Mouse (Mus musculus) neural tube, embryonic 11.5 days (tissue): ENCODE data around the gene Mfsd12. TPM values are rescaled to one million over a fixed set of nuclear protein-coding genes. Genes with fewer than 3 reads are reported as not detected.

Experiments
- ATAC-seq: fragments of 200-750 bp; cut with Nextera tagmentation; 2 replicates; pipeline ENCODE4 v1.8.0; 2017; ENCODE audit warnings: moderate number of reproducible peaks, mild to moderate bottlenecking, moderate TSS enrichment, moderate library complexity; ENCODE audit not compliant: insufficient read depth, low FRiP score, low TSS enrichment
- DNase-seq: peaks from one replicate; pipeline ENCODE4 v3.0.0-alpha.2; 2015; ENCODE audit warnings: low spot score
- H3K27ac ChIP-seq: fragments of 300-500 bp; sonication (generic); 2 replicates; pipeline ENCODE4 v1.5.1; 2014; ENCODE audit warnings: low read depth, mild to moderate bottlenecking, low read length
- H3K27me3 ChIP-seq: fragments of 300-500 bp; sonication (generic); 2 replicates; pipeline ENCODE4 v1.6.1; 2014; ENCODE audit warnings: mild to moderate bottlenecking, low read length, mixed read lengths; ENCODE audit not compliant: control insufficient read depth, insufficient read depth
- H3K36me3 ChIP-seq: fragments of 300-500 bp; sonication (generic); 2 replicates; pipeline ENCODE4 v1.6.1; 2014; ENCODE audit warnings: mild to moderate bottlenecking, low read length, moderate library complexity, mixed read lengths; ENCODE audit not compliant: control insufficient read depth, insufficient read depth
- H3K4me1 ChIP-seq: fragments of 300-500 bp; sonication (generic); 2 replicates; pipeline ENCODE4 v1.6.1; 2014; ENCODE audit warnings: low read length, mixed read lengths; ENCODE audit not compliant: control insufficient read depth, insufficient read depth
- H3K4me2 ChIP-seq: fragments of 300-500 bp; sonication (generic); 2 replicates; pipeline ENCODE4 v1.6.1; 2014; ENCODE audit warnings: low read depth, mild to moderate bottlenecking, moderate library complexity
- H3K4me3 ChIP-seq: fragments of 300-500 bp; sonication (generic); 2 replicates; pipeline ENCODE4 v1.5.1; 2014; ENCODE audit warnings: low read depth, low read length
- H3K9ac ChIP-seq: fragments of 300-500 bp; sonication (generic); 2 replicates; pipeline ENCODE4 v1.6.1; 2014; ENCODE audit warnings: mild to moderate bottlenecking, low read length
- H3K9me3 ChIP-seq: fragments of 300-500 bp; sonication (generic); 2 replicates; pipeline ENCODE4 v1.6.1; 2016; ENCODE audit warnings: low read length; ENCODE audit not compliant: control insufficient read depth
- WGBS: fragments of 180-500 bp; shearing (Covaris S2); extraction: QIAGEN DNeasy Blood & Tissue Kit; methylation state at CpG from one replicate; pipeline ENCODE4 v1.1.7; 2014; 5-methylcytosine and 5-hydroxymethylcytosine counted together
- polyA plus RNA-seq: library from polyadenylated mRNA; unstranded; fragments of >200 nt; fragmentation: Nextera tagmentation; extraction: Ambion mirVana; gene quantifications from 2 replicates; pipeline ENCODE4 v1.2.1, GENCODE M21; 2014

Gene Mfsd12
- polyA plus RNA-seq, 1 experiment from 2014 or later: 5.3 TPM

- Histone ChIP-seq H3K4me3 (no peak overlapping the region), H3K4me1 (peaks cover 45% of the 10 kb centered on the region), H3K4me2 (no peak overlapping the region), H3K27ac (no peak overlapping the region), H3K9ac (no peak overlapping the region), H3K9me3 (no peaks in the 10 kb centered on the region), H3K36me3 (no peaks in the 10 kb centered on the region), H3K27me3 (0 out of 2 replicates have a peak, but pooled peaks cover 5% of the 10 kb centered on the region)
- ATAC-seq (no peak), DNase-seq (no peak)
- 53% methylated on average over 5 of the region's 5 CpGs for WGBS
These were observed 42.0 kb downstream of the Mfsd12 start for GRCm38 (mm10) chr10:81399296-81399695.

DNA sequence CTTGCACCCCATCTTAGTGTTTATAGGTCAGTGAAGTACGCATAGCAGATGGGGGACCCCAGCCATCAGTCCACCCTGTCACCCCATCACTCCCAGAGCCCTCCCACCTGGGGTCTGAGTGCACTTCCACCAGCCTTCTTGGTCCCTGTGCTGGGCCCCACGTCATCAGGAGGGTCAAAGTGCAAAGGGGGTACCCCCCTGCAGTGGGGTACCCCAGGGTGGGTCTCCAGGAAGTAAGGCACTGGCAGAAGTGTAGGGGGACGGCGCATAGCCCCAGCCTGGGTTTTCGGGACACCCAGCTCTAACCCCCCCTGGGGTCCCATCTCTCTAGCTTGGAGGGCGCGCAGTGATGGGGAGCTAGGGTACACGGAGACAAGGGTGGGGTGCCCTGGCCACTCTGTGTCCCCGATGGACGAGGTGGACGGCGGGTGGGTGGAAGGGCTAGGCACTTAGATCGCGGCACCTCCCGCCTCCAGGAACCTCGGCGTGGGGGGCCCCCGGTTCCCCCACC, 42.6 kb downstream of the Mfsd12 start:
- no peak for DNase-seq
- peak overlapping the region; percentile 18; the same call in 1 of the 2 replicates for H3K9ac ChIP-seq
- H3K4me2 ChIP-seq: peak overlapping the region; percentile 20; the same call in 1 of the 2 replicates
- no peak overlapping the region for H3K4me3 ChIP-seq
- H3K4me1 ChIP-seq: peaks cover 45% of the 10 kb centered on the region
- no peaks in the 10 kb centered on the region for H3K36me3 ChIP-seq
- WGBS: 67% methylated on average over 17 of the region's 18 CpGs
- H3K27me3 ChIP-seq: 0 out of 2 replicates have a peak, but pooled peaks cover 9% of the 10 kb centered on the region
- 0 out of 2 replicates have a peak overlapping the region, but pooled peaks have one; percentile 27 for H3K27ac ChIP-seq
- no peaks in the 10 kb centered on the region for H3K9me3 ChIP-seq
- ATAC-seq: no peak

- Histone ChIP-seq H3K36me3 (no peaks in the 10 kb centered on the region), H3K9me3 (no peaks in the 10 kb centered on the region), H3K27me3 (0 out of 2 replicates have a peak, but pooled peaks cover 10% of the 10 kb centered on the region), H3K4me3 (no peak overlapping the region; the same call in 1 of the 2 replicates), H3K9ac (peak overlapping the region; percentile 22), H3K27ac (peak overlapping the region; percentile 96), H3K4me2 (peak overlapping the region; percentile 20; the same call in 1 of the 2 replicates), H3K4me1 (peaks cover 45% of the 10 kb centered on the region)
- no peak for DNase-seq
- ATAC-seq: no peak
- WGBS: 40% methylated on average over 22 of the region's 22 CpGs
These were observed 43.3 kb downstream of the Mfsd12 start for GRCm38 (mm10) chr10:81400371-81401204.

- no peak for DNase-seq
- peak; percentile 7 for ATAC-seq
- Histone ChIP-seq H3K9ac (peak overlapping the region; percentile 18; the same call in 1 of the 2 replicates), H3K4me2 (peak overlapping the region; percentile 14; the same call in 1 of the 2 replicates), H3K36me3 (no peaks in the 10 kb centered on the region), H3K27ac (peak overlapping the region; percentile 96), H3K9me3 (no peaks in the 10 kb centered on the region), H3K27me3 (peaks cover 11% of the 10 kb centered on the region; the same call in 1 of the 2 replicates), H3K4me1 (peaks cover 46% of the 10 kb centered on the region), H3K4me3 (no peak overlapping the region; the same call in 1 of the 2 replicates)
- 28% methylated on average over 10 of the region's 10 CpGs for WGBS
These were observed 43.9 kb downstream of the Mfsd12 start for GRCm38 (mm10) chr10:81401205-81401520.

DNA sequence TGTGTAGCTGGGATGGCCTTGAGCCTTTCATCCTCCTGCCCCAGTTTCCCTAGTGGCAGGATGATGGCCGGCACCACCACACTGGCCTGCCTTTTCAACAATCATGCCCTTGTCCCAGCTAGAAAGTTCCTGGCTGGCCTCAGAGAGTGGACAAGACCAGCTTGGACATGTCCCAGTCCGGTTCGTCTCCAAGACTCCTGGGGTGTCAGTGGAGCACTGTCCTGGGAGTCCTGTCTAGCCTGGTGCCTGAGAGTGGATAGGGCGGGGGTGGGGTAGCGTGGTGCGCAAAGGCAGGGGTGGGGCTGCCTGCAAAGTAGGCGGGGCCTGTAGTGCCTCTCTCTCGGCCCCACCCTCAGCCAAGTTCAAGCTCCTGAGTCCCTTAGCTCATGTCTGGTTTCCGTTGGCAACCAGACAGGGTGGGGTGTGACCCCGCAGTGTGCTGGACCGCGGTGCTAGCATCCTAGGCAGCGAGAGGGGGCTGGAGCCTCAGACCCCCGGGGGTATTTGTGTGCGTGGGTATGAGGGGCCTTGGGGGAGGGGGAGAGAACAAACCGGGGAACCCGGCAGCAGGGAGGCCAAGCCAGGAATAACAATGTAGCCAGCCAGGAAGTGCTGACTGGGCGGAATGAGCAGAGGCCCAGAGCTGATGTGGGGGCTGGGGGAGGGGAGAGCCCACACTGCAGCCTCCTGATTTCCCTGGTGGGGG, 44.4 kb downstream of the Mfsd12 start:
- H3K4me1 ChIP-seq: peaks cover 50% of the 10 kb centered on the region
- H3K9me3 ChIP-seq: no peaks in the 10 kb centered on the region
- H3K9ac ChIP-seq: peak overlapping the region; percentile 41
- no peaks in the 10 kb centered on the region for H3K36me3 ChIP-seq
- H3K27ac ChIP-seq: peak overlapping the region; percentile 96
- DNase-seq: peak; percentile 87
- H3K4me3 ChIP-seq: 0 out of 2 replicates have a peak overlapping the region, but pooled peaks have one; percentile 8
- peak overlapping the region; percentile 32 for H3K4me2 ChIP-seq
- 2% methylated on average over 17 of the region's 18 CpGs for WGBS
- peaks cover 16% of the 10 kb centered on the region; the same call in 1 of the 2 replicates for H3K27me3 ChIP-seq
- peak; percentile 83 for ATAC-seq

DNA sequence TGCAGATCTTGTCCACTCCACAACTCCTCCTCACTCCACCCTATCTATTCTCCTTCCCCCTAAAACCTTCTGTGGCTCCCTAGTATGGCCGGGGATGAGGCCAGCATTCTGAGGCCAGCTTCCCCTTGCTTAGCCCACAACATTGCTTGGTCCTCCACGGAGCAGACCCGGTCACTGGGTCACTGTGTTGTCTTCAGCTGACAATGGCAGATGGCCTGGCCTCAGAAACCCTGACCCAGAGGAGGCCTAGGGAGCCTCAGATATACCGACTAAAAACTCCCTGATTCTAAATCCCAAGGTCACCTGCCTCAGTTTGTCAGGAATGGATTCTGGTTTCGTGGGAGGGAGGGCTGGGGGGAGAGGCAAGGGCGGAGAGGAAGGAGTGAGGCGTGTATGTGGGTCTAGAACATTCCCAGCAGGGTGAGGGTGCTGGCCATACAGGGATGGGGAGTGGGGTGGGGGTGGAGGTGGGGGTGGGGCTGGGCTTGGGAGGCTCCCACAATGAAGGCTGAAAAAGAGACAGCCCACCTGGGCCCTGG, 45.0 kb downstream of the Mfsd12 start:
- 14% methylated on average over 7 of the region's 7 CpGs for WGBS
- Histone ChIP-seq H3K27me3 (peaks cover 23% of the 10 kb centered on the region), H3K36me3 (no peaks in the 10 kb centered on the region), H3K4me3 (0 out of 2 replicates have a peak overlapping the region, but pooled peaks have one; percentile 8), H3K27ac (peak overlapping the region; percentile 96), H3K4me2 (peak overlapping the region; percentile 32), H3K4me1 (peaks cover 54% of the 10 kb centered on the region), H3K9me3 (no peaks in the 10 kb centered on the region), H3K9ac (peak overlapping the region; percentile 41)
- DNase-seq (no peak), ATAC-seq (peak; percentile 21; the same call in 1 of the 2 replicates)

DNA sequence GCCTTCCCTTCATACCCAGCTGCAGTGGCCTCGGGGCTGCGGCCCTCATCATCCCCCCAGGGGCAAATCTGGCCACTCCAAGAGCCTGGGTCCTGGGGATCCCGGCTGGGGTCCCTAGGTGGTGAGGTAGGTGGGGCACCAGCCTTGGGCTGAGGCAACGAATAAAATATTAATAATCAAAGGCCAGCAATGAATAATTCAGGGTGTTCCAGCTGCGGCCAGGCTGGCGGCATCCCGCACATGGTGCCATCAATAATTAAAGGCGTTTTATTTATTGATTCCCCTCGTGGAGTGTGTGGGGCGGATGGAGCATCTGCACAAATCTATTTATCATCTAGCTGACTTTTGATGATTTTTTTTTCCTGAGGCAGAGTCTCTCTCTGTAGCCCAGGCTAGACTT, 46.2 kb downstream of the Mfsd12 start:
- H3K4me2 ChIP-seq: no peak overlapping the region
- 53% methylated on average over 10 of the region's 10 CpGs for WGBS
- H3K4me3 ChIP-seq: no peak overlapping the region
- no peak for ATAC-seq
- DNase-seq: no peak
- peak overlapping the region; percentile 96 for H3K27ac ChIP-seq
- H3K36me3 ChIP-seq: no peaks in the 10 kb centered on the region
- peaks cover 27% of the 10 kb centered on the region for H3K27me3 ChIP-seq
- H3K9ac ChIP-seq: no peak overlapping the region; the same call in 1 of the 2 replicates
- peaks cover 62% of the 10 kb centered on the region for H3K4me1 ChIP-seq
- no peaks in the 10 kb centered on the region for H3K9me3 ChIP-seq

GRCm38 (mm10) chr10:81404082-81404481, 46.8 kb downstream of the Mfsd12 start:
- DNase-seq (no peak), ATAC-seq (no peak)
- Histone ChIP-seq H3K9ac (no peak overlapping the region), H3K9me3 (no peaks in the 10 kb centered on the region), H3K4me3 (no peak overlapping the region), H3K4me1 (peaks cover 64% of the 10 kb centered on the region), H3K27ac (no peak overlapping the region), H3K4me2 (no peak overlapping the region), H3K36me3 (no peaks in the 10 kb centered on the region), H3K27me3 (peaks cover 27% of the 10 kb centered on the region)
- WGBS: 11% methylated on average over 9 of the region's 9 CpGs
